Mouse (Mus musculus): ENCODE measurements around the gene Rpl35a.
"Not testable (repeated sequence)": the region's sequence is repeated elsewhere in the genome, so short reads cannot be mapped to it uniquely, and the experiment has no call there.

Rpl35a gene

DNA sequence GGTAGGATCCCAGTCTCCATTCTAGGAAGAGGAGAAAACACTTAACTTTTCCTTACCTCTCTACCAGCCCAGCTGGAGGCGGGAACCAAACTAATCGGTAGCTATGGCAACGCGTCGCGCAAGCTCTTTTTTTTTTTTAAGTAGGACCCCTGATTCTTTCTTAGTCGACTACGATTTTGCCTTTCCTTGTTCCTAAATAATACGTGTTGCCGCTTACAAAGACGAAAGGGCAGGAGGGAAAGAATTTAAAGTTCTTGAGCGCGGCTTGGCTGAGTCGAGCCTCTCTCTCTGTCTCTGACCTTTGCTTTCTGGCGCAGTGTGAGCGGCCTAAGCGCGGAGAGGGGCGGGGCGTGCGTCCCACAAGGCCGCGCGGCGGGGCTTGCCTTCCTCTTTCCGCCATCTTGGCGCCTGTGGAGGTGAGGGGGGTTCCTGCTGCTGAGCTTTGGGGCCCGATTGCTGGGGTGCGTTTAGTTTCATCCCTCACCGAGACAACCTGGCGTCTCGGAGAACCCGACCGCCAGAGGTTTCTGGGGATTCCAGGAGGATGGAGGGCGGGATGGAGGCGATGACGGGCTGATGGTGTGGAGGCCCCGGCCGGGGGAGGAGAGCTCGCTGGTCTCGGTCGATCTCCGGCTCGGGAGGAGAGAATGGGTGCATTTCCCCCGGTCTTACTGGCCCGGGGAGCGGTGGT is at the start of gene Rpl35a, which contains the start of gene Iqcg:
Rpl35a (plus strand) TSS at position 359 of the 691 bp plus-strand sequence.
Iqcg (minus strand) TSS at position 124 of the 691 bp plus-strand sequence.
- peak; percentile 88 for DNase-seq (ENCODE audit: low spot score)

DNA sequence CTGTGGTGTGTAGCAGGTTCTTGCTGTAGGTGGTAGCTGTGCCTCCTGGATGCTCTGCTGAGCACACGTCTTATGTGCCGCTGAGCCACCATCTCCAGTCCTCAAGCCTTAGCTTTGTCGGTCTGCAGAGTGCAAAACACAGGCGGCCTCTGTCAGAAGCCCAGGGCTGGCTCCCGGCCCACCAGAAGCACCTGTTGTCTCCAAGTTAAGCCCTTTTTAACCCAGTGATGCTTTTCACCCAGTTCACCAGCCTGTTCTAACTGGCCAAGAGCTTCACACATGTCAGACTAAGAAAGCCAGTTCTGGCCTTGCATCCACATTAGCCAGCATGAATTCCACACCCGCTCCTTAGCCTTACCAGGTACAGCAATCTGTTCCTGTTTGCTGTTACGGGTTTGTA is 49.4 kb upstream of the Rpl35a start:
- DNase-seq (ENCODE audit: low spot score), result no peak

DNA sequence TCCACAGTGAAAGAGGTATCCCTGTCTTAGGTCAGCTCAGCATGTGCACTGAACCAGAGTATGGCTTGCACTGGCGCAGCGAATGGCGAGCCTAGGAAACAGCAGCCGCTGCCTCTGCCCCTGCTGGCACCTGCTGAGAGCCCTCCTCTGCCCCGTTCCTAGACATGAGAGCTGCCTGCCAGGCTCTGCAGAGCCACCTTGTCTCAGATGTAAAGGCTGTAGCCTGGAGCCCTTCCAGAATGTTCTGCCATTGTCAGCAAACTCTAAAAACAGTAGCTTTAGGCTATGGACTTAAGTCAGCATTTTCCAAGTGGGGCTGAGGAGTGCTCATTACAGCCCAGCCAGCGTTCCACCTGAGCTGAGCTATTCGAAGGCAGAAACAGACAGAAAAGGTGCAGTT is 48.8 kb upstream of the Rpl35a start:
- DNase-seq (ENCODE audit: low spot score), result no peak

DNA sequence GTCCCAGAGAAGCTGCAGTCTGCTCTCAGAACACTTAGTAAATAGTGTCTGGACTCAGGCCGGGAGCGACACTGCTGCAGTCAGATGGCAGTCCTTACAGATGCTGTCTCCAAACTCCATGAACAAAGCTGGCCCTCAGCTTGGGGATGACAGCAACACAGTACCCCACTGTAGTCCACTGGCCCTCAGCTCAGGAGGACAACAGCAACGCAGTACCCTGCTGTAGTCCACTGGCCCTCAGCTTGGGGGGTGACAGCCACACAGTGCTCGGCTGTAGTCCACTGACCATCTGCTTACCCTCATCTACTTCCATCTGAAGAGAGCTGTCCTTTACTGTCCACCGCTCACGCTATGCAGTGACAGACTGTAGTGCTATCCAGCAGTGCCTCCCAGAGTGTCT is 46.1 kb upstream of the Rpl35a start:
- DNase-seq (ENCODE audit: low spot score), result no peak

DNA sequence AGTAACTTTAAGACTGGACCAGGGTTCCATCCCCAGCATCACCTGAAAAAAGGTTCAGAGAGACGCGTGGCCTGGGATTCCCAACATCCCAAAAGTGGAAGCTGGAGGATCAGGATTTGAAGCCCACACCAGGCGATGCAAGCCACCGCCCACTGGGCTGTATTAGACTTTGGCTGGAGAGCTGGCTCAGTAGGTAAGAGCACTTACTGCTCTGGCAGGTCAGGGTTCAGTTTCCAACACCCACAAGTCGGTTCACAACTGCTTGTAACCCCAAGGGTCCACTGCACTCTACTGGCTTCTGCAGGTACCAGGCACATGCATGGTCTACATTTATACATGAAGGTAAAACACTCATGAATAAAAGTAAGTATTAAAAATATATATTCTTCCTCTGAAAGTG is 42.5 kb upstream of the Rpl35a start:
- no peak for DNase-seq (ENCODE audit: low spot score)

DNA sequence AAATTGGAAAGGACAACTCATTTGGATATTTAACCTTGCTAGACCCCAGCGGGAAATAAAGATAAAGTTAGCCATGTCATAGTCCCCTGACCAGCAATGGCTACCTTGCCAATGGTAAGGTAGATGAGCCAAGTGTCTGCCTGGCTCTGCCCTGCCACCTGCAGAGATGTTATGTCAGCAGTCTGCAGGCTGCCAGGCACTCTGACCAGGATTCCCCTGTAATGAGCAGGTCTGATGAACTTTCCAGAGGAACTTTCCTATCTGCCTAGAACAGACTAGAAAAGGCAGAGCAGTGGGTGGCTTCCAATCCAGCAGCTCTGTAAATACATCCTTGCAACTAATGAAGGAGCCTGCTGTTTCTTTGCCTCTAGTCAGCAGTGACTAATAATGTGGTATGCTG is 41.3 kb upstream of the Rpl35a start:
- no peak for DNase-seq (ENCODE audit: low spot score)

DNA sequence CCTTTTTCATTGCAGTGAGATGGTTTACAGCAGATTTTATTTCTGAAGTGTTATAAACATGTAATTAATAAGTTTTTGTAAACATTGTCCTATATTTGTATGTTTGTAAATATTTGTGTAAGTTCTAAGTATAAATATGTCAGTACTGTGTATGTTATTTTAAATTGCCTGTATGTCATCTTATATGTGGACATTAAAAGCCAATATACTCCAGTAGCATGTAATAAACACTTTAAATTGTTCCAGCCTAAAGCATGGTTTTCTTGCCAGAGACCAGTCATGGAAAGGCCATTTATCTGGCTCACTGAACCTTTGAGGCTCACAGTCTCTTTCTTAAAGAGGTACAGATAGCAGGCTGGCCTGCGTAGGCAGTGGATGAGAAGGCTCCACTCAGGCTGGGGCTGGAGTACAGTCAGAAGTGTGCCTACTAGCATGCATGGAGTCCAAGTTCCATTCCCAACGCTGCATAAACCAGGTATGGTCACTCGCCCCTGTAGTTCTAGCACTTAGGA is 40.8 kb upstream of the Rpl35a start:
- DNase-seq (ENCODE audit: low spot score), result no peak

DNA sequence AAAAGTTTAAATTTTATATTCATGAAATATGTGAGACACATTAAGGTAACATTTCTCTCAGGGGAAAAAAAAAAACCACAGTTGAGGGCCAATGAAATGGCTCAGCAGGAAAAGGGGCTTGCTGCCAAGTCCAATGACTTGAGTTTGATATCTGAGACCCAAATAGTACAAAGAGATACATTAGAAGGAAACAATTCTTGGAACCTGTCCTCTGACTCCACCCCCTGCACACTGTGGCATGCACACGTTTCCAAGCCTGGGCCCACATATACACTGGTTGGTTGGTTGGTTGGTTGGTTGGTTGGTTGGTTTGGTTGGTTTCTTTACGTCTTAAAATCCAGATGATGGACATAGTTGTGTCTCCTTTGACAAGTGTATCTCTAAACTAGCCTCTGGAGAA is 40.3 kb upstream of the Rpl35a start:
- DNase-seq (ENCODE audit: low spot score), result no peak

DNA sequence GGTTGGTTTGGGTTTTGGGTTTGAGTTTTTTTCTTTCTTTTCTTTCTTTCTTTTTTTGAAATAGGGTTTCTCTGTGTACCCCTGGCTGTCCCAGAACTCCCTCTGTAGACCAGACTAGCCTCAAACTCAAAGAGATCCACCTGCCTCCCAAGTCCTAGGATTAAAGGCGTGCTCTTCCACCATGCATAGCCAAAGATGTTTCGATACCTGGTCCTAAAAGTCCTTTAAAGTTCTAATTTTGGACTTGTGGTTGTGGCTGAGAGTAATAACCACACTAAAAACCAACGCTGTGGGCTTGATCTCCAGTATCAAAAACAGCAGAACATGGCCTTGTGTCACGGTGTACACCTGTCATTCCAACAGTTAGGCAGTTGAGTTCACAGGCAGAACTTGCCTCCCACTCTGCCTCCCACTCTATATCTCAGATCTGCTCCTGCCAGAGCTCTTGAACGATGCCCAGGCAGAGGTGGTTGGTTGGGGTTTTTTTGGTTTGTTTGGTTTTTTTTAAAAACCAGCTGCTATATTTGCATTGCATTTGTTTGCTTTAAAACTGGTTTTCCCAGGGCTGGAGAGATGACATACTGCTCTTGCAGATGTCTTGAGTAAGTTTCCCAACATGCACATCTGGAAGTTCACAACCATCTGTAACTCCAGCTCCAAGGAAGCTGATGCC is 38.4 kb upstream of the Rpl35a start:
- no peak for DNase-seq (ENCODE audit: low spot score)

DNA sequence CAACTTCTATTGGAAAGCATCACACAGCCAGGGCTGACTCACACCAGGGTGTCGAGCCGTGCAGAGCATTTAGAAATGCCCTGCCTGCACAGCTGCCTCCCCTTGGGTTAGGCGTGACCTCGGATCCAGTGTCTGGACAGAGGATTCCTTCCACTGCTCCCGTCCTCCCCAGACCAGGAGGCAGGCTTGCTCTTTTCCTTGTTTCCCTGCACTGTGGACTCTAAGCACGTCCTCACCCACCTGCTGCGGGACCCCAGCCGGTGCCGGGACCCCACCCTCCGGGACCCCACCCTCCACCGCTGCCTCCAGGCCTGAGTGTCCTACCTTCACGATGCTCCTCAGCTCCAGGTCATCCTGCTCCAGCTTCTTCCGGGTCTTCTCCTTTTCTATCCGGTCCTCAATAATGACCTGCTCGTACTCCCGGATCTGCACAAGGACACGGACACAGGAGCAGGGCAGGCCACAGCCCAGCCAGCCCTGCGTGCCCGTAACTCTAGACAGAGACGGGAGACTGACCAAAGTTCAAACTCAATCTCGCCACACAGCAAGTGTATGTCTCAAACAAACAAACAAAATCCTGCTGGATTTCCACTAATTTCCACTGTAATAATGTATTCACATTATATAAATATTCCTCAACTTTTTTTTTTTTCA is 37.0 kb upstream of the Rpl35a start:
- DNase-seq (ENCODE audit: low spot score), result peak; percentile 31

DNA sequence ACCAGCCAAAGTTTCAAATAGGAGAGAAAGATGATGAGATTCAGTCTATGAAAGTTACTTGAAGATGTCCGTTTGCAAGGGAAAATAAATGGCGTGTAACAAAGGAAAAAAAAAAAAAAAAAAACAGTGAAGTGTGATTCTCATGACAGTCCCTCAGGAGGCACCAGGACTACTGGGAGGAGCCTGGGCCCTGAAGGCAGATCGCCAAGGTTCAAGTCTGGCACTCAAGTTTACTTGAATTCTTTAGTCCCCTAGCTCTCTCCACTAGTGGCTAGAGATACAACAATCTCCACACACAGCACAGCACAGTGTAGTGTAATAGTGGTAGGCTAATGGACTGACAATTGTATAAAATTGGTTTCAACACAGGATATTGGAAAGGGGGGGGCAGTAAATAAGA is 34.9 kb upstream of the Rpl35a start:
- no peak for DNase-seq (ENCODE audit: low spot score)

DNA sequence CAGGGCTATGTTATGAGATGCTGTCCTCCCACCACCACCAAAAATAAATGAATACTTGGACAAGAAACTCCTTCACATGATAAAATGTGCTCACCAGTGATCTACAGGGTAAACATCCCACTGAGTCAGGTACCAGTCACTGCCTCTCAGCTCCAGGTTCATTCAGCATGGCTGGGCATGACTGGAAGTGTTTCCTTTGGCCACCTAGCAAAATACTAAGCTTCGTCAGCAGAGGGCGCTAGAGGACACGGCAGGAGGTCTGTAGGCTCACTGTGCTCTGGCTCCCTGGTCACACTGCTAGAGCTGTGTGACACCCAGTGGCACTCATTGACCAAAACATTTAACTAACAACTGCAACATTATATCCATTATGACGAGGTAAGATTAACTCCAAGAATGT is 32.5 kb upstream of the Rpl35a start:
- DNase-seq (ENCODE audit: low spot score), result peak; percentile 78

DNA sequence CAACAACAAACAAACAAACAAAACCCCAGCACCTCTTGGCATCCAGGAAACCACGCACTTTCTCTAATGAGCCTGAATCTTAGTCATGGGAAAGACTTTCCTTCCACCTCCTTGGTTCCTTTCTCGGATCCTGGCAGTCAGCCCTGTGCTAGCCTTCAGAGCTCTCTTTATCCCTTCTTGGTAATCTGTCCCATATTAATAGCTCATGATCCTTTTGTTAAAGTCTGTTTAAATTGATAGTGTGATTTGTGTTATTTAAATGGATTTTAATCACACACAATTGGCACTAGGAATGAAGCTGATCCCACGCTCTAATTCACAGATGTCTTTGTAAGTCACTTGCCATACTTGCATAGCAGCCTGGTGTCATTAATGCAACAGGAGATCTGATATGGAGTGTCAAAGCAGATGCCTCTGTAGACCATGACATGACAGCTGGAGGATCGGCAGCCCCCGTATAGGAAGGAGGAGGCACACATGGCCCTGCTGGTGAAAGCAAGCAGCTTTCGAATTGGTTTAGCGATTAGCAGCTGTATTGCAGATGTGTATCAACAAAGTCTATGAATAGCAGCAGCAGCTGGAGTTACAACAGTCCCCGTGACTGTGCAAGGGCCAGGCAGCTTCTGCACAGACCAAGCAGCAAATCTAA is 31.7 kb upstream of the Rpl35a start:
- DNase-seq (ENCODE audit: low spot score), result no peak

DNA sequence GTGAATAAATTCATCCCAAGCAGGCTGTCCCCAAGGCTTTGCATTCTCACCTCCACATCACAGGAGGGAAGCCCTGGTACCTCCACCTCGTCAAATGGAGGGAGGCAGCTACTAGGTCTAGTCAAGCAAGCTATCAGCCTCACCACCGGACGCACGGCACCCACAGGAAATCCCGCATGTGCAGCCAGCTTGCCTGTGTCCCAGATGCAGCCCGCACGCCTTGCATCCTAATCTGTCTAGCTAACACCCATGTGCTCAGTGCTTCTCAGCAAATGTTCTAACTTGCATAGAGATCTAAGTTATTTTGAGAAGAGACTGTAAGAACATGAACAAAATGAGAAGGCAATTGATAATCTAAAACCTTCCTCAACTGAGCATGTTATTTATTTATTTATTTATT is 29.9 kb upstream of the Rpl35a start:
- DNase-seq (ENCODE audit: low spot score), result no peak

DNA sequence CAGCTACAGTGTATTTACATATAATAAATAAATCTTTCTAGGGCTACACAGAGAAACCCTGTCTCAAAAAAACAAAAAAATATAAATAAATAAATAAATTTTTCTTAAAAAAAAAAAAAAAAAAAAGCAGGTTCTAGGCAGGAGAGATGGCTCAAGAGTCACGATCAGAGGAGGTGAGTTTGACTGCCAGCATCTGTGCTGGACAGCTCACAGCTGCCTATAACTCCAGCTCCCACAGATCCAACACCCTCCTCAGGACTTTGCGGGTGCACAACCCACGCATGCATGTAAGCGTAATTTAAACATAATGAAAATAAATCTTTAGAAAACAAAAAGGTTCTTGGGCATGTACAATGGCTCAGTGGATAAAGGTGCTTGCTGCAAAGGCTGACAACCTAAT is 20.2 kb upstream of the Rpl35a start:
- no peak for DNase-seq (ENCODE audit: low spot score)

DNA sequence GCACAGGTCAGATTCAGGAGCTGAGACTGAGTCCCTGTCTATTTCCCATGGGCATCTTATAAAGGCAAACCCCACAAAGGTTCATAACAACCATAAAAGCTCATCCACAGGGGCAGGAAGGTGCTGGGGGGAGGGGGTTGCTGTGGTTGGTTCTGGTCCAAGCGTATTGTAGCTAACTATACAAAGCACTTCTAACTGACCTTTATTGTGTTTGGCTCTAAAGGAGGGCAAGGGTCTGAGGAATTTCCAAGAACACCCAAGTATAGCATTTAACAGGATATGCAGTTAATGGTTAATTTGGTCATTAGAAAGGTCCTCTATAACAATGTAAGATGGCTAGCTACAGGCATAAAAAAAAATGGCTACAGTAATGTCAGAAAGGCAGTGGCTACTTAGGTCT is 13.6 kb upstream of the Rpl35a start:
- no peak for DNase-seq (ENCODE audit: low spot score)

DNA sequence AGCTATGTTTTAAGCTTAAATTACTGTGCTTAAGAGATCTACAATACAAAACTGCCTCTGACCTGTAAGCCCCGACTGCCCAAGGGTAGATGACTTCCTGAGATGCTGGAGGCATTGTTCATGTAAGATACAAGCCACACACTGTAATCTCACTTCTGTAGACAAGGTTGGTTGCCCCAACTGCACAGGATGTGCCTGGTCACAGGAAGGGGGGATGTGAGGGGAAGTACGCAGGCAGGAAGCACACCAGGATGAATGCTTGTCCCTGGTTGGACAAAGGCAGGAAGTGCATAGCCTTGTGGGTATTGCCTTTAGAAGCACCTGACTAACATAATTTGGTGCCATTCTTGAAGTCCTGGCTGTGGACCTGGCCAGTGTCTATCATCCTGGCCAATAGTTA is 13.0 kb upstream of the Rpl35a start:
- DNase-seq (ENCODE audit: low spot score), result no peak

DNA sequence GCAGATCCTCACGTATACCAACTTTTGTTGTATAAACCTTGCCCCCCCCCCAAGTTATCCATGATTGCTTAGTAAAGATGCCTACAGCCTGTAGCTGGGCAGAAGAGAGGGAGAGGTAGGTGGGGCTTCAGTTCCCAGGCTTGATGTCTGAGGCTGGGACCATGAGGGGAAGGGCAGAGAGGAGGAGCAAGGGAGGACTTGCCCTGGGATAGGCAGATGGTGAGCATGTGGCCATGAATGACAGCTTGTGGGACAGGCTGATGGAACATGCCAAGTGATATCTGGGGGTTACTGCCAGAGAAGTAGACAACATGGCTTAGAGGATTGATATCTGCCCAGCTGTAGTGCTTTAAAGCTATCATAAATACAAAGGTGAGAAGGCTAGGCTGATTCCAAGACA is 8.2 kb upstream of the Rpl35a start:
- no peak for DNase-seq (ENCODE audit: low spot score)

DNA sequence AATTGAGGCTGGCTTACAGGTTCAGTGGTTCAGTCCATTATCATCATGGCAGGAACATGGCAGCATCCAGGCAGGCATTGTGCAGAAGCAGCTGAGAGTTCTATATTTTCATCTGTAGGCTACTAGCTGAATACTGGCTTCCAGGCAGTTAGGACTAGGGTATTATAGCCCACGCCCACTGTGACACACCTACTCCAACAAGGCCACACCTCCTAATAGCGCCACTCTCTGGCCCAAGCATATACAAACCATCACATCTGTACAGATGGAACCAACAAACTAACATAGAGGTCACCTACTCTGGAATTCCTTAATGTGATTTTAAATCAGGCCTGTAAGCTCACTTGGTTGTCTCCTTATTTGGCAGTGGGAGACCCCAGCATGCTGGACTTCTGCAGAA is 7.6 kb upstream of the Rpl35a start:
- DNase-seq (ENCODE audit: low spot score), result no peak

DNA sequence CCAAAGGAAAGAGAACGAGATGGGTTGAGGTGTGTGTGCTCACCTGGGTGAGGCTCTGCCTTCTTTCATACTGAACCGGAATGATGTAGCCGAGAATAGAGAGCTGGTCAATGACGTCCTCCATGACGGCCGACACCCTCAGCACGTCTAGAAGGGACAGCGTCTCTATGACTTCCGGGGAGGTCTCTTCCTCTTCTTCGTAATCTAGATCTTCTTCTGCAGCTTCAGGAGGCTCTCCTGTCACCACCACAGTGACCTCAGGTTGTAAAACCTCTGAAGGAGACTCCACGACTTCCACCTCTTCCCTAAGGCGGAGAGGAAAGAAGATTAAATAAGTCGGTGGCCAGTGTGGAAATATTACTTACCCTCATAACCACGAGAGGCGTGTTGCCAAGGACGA is 6.4 kb upstream of the Rpl35a start:
- no peak for DNase-seq (ENCODE audit: low spot score)

DNA sequence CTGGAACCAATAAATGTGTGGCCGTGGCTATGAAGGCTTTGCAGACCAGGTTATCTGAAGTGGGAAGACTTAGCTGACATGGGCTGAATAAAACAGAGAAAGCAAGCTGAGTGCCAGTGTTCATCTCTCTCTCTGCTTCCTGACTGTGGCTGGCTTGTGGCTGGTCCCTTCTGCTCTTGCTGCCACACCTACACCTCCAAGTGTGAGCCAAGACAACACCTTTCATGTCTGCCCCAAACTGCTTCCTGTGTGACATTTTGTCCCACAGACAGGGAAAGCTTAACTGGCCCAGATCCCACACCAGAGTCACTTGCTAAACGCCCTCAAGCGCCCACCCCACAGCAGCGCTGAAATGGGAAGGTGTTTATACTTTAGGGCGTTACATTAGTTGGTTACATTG is 3.1 kb upstream of the Rpl35a start:
- DNase-seq (ENCODE audit: low spot score), result no peak

DNA sequence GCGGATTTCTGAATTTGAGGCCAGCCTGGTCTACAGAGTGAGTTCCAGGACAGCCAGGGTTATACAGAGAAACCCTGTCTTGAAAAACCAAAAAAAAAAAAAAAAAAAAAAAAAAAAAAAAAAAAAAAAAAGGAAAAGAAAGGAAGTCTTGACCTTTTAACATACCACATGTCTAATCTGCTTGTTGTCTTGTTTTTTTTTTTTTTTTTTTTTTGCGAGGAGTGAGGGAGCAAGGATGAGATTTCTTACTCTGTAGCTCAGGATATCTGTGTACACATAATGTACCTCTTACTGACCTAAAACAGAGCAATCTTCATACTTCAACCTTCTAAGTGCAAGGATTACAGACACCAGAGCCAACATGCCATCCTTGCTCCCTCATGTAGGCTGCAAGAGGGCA is 1.3 kb upstream of the Rpl35a start:
- DNase-seq (ENCODE audit: low spot score), result not testable (repeated sequence)

DNA sequence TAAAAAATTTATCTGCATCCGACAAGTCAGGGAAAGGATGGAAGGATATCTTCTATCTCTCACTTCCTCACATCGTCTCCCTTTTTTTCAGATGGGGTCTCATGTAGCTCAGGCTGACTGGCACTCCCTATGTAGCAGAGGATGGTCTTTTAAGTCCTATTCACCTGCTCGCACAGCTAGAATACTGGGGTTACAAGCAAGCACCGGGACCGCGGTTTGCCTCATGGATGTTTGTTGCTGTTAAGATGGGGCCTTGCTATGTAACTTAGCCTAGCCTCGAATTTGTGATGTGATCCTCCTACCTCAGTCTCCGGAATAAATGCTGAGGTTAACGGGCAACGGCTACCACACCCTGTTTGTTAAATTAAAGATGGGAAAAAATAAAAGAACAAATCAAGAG is 598 bp upstream of the Rpl35a start:
- DNase-seq (ENCODE audit: low spot score), result no peak
